Mouse (Mus musculus): ENCODE results near the gene Pcbp3. TPM values are rescaled to one million over a fixed set of nuclear protein-coding genes. Genes with fewer than 3 reads are reported as not detected.
A peak's percentile ranks its signal among the peaks of the same experiment; 100 is the strongest.

Gene Pcbp3
- polyA plus RNA-seq, 1 experiment from 2014 or later, result 39.3 TPM

- Histone ChIP-seq H3K9me3 (no peaks in the 10 kb centered on the region), H3K9ac (0 out of 2 replicates have a peak overlapping the region, but pooled peaks have one; percentile 8), H3K4me3 (replicated peaks) (no peak overlapping the region; the same call in 1 of the 2 replicates), H3K27ac (peak overlapping the region; percentile 94), H3K4me2 (peak overlapping the region; percentile 43), H3K27me3 (replicated peaks) (no peaks in the 10 kb centered on the region), H3K4me1 (peaks cover 28% of the 10 kb centered on the region), H3K36me3 (no peaks in the 10 kb centered on the region)
- WGBS, result 14% methylated on average over 3 of the region's 3 CpGs
- ATAC-seq (ENCODE audit: insufficient read depth, low FRiP score, low read depth), result 0 out of 2 replicates have a peak, but pooled peaks have one; percentile 1
Measured at GRCm38 (mm10) chr10:76733677-76734068, 228.0 kb downstream of the Pcbp3 start.

DNA sequence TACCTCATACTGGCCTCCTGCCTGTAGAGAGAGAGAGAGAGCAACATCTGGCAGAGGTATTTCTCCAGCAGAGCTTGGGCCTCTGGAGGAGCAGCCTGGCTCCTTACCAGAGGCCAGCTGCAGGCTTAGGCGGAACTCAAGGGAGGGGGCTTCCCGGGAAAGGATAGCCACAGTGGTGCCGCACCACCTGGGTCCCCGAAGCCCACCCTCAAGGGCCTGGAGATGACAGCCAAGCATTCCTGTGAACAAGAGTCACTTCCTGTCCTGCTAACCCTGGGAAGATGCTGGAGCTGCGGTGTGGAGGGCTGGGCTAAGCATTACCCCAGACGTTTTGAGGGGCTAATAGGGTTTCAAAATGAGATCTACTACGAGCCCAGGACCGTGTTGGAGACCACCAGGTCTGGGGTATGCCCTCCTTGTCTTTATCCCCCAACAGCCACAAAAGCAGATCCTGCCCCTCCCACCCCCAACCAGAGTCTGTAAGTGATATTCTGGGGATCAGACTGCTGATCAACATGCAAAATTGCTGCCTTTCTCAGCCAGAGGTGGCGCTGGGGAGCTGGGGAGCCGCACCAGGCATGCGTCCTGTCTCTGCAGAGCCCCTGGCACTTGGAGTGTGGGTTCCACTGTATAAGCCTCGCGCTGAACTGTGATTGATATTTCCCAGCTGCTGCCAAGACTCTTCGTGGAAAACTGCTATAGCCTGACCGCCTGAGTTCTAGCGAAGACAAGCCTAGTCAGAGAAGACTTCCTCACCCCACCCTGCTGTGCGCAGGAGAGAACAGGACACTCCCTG, 228.6 kb downstream of the Pcbp3 start:
- Histone ChIP-seq H3K27ac (peak overlapping the region; percentile 94), H3K4me3 (replicated peaks) (peak overlapping the region; percentile 6; the same call in 1 of the 2 replicates), H3K9ac (0 out of 2 replicates have a peak overlapping the region, but pooled peaks have one; percentile 8), H3K4me2 (peak overlapping the region; percentile 43), H3K36me3 (no peaks in the 10 kb centered on the region), H3K27me3 (replicated peaks) (no peaks in the 10 kb centered on the region), H3K4me1 (peaks cover 28% of the 10 kb centered on the region), H3K9me3 (no peaks in the 10 kb centered on the region)
- WGBS, result 9% methylated on average over 17 of the region's 17 CpGs
- peak; percentile 83 for ATAC-seq (ENCODE audit: insufficient read depth, low FRiP score, low read depth)

DNA sequence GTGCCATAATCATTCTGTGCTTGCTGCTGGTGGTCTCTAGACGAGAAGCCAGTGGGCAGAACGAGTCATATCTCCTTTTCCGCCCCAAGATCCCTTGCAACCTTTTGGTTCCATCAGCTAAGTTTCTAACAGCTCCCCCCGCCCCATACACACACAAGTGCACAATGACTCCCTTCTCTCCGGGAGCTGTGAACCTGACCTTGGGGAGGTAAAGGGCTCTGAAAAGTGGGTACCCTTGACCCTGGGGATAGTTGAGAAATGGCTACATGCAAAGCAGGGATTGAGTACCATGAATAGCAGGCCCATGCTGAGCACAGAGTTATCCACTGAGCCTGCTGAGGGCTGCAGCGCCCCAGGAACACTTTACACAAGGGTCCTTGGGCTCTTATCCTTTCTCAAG, 229.3 kb downstream of the Pcbp3 start:
- no peaks in the 10 kb centered on the region for H3K9me3 ChIP-seq
- H3K36me3 ChIP-seq, result no peaks in the 10 kb centered on the region
- 57% methylated on average over 6 of the region's 6 CpGs for WGBS
- no peaks in the 10 kb centered on the region for H3K27me3 ChIP-seq (replicated peaks)
- H3K27ac ChIP-seq, result peak overlapping the region; percentile 94
- H3K4me2 ChIP-seq, result peak overlapping the region; percentile 43
- no peak for ATAC-seq (ENCODE audit: insufficient read depth, low FRiP score, low read depth)
- peaks cover 28% of the 10 kb centered on the region for H3K4me1 ChIP-seq
- no peak overlapping the region for H3K9ac ChIP-seq
- no peak overlapping the region for H3K4me3 ChIP-seq (replicated peaks)

GRCm38 (mm10) chr10:76731621-76732239, 230.0 kb downstream of the Pcbp3 start:
- H3K4me2 ChIP-seq, result no peak overlapping the region

DNA sequence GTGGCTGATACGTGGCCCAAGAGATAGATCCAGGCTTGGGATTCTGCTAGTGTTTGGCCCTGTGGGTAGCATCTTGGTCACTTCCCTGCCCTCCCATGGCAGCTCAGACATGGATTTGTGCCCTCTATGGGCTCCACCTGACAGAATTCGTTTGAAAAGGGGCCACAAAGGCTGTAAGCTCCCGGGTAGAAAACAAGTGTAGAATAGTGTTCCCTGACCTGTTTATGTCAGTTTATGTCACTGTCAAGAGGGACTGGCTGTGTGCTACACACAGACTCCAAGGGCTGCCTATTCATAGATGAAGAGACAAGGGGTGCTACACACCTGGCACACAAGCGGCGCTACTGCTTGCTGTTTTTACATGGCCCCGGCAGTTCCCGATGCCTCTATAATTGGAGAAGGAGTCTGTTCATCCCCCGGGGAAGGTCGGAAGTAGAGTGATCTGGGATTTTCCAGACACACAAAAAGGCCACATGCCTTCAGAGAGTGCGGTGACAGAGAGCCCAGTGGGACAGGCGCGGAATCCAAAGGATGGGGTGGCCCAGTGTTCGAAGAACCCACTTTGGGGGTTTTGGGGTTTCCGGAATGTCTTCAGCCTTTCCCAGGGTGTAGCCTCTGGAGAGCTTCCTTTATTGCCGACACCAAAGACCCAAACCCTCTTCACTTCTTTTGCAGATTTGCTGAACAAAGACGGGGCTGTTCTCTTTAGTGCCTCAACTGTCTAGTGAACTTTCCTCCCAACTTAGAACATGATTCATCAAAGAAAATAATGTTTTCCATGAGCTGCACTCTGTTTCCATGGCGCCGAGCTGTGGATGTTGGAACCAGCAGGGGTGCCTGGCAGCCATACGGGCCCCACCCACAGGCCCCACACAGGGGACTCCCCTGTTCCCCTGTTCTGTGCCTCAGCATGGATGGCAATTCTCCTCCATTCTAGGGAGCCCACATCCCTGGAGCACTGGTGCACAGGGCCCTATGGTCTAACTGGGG, 231.8 kb downstream of the Pcbp3 start:
- Histone ChIP-seq H3K36me3 (no peaks in the 10 kb centered on the region), H3K4me2 (no peak overlapping the region), H3K9me3 (no peaks in the 10 kb centered on the region), H3K9ac (no peak overlapping the region), H3K4me1 (peaks cover 28% of the 10 kb centered on the region), H3K27me3 (replicated peaks) (no peaks in the 10 kb centered on the region), H3K4me3 (replicated peaks) (no peak overlapping the region), H3K27ac (peak overlapping the region; percentile 1; the same call in 1 of the 2 replicates)
- 76% methylated on average over 19 of the region's 19 CpGs for WGBS
- ATAC-seq (ENCODE audit: insufficient read depth, low FRiP score, low read depth), result no peak

More at GRCm38 (mm10) chr10:76731621-76732239, 230.0 kb downstream of the Pcbp3 start:
- WGBS, result 53% methylated on average over 20 of the region's 20 CpGs
- H3K4me1 ChIP-seq, result peaks cover 28% of the 10 kb centered on the region
- peak overlapping the region; percentile 94 for H3K27ac ChIP-seq
- H3K36me3 ChIP-seq, result no peaks in the 10 kb centered on the region
- no peak overlapping the region for H3K4me3 ChIP-seq (replicated peaks)
- no peaks in the 10 kb centered on the region for H3K27me3 ChIP-seq (replicated peaks)
- ATAC-seq (ENCODE audit: insufficient read depth, low FRiP score, low read depth), result no peak
- H3K9ac ChIP-seq, result no peak overlapping the region
- no peaks in the 10 kb centered on the region for H3K9me3 ChIP-seq

DNA sequence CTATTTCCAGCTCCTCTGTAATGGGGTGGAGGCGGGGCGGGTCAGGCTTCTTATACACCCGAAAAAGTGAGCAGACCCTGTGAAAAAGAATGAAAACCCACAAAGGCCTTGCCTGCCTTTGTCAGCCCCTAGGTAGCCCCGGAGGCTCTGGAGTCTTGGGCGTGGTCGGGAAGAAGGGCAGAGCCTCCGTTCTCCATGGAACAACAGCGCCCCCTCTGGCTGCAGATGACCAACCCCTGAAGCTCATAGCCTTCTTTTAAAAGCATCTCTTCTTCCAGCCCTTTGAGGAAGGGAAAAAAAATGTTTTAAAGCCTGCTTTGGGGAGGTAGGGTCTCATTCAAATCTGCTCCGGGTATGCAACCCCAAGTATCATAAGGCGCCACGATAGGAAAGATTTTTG, 233.3 kb downstream of the Pcbp3 start:
- Histone ChIP-seq H3K27ac (no peak overlapping the region), H3K4me3 (replicated peaks) (no peak overlapping the region), H3K27me3 (replicated peaks) (no peaks in the 10 kb centered on the region), H3K36me3 (no peaks in the 10 kb centered on the region), H3K9ac (no peak overlapping the region), H3K9me3 (no peaks in the 10 kb centered on the region), H3K4me1 (peaks cover 19% of the 10 kb centered on the region), H3K4me2 (no peak overlapping the region)
- no peak for ATAC-seq (ENCODE audit: insufficient read depth, low FRiP score, low read depth)
- WGBS, result 17% methylated on average over 11 of the region's 11 CpGs

GRCm38 (mm10) chr10:76727301-76727700, 234.4 kb downstream of the Pcbp3 start:
- WGBS, result 85% methylated on average over 7 of the region's 7 CpGs
- no peak for ATAC-seq (ENCODE audit: insufficient read depth, low FRiP score, low read depth)

GRCm38 (mm10) chr10:76726866-76727265, 234.8 kb downstream of the Pcbp3 start:
- peak overlapping the region; percentile 71; the same call in 1 of the 2 replicates for H3K27ac ChIP-seq
- no peaks in the 10 kb centered on the region for H3K9me3 ChIP-seq
- no peak overlapping the region for H3K9ac ChIP-seq

More at GRCm38 (mm10) chr10:76727301-76727700, 234.4 kb downstream of the Pcbp3 start:
- H3K4me1 ChIP-seq, result peaks cover 15% of the 10 kb centered on the region
- H3K4me3 ChIP-seq (replicated peaks), result no peak overlapping the region
- no peak overlapping the region for H3K27ac ChIP-seq
- no peak overlapping the region for H3K9ac ChIP-seq
- H3K4me2 ChIP-seq, result no peak overlapping the region
- H3K9me3 ChIP-seq, result no peaks in the 10 kb centered on the region
- peaks cover 6% of the 10 kb centered on the region; the same call in 1 of the 2 replicates for H3K36me3 ChIP-seq
- no peaks in the 10 kb centered on the region for H3K27me3 ChIP-seq (replicated peaks)

DNA sequence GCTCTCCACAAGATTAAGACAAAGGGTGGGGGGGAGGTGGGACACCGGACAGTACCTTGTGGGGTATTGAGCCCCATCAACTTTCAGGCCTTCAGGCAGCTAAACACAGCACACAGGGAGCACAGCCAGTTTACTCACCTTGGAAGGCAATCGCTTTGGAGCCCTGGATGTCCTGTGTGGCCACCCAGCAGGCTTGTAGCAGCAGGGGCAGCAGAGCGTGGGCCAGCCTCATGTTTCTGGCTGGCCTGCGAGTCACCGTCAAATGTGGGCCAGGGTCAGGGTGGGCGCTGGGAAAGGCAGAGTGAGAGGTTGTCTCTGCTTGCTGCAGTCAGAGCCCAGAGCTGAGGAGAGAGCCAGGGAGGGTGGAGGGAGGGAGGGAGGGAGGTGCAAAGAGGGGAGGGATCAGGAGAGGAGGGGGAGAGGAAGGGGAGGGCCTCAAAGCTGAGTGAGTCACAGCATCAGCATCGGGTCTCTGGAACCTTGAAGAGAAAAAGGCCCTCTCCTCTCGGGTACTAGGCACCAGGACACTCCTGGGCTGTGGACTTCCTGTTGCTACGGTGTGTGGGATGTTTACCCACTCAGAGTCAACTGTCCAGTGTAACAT, 235.9 kb downstream of the Pcbp3 start, which contains the start of gene Col6a1:
Col6a1 (minus strand) TSS at position 487 of the 604 bp plus-strand sequence.
- H3K4me2 ChIP-seq, result peak within 1 kb of the TSS; percentile 64
- H3K27ac ChIP-seq, result peak within 1 kb of the TSS; percentile 77
- no peaks in the 10 kb centered on the region for H3K27me3 ChIP-seq (replicated peaks)
- 17% methylated on average over 9 of the region's 9 CpGs for WGBS
- H3K9ac ChIP-seq, result peak within 1 kb of the TSS; percentile 27; the same call in 1 of the 2 replicates
- peaks cover 10% of the 10 kb centered on the region for H3K4me1 ChIP-seq
- no peaks in the 10 kb centered on the region for H3K9me3 ChIP-seq
- ATAC-seq (ENCODE audit: insufficient read depth, low FRiP score, low read depth), result peak; percentile 62; the same call in 1 of the 2 replicates
- H3K36me3 ChIP-seq, result peaks cover 11% of the 10 kb centered on the region; the same call in 1 of the 2 replicates
- peak within 1 kb of the TSS; percentile 45 for H3K4me3 ChIP-seq (replicated peaks)

More at GRCm38 (mm10) chr10:76726866-76727265, 234.8 kb downstream of the Pcbp3 start:
- Histone ChIP-seq H3K27me3 (replicated peaks) (no peaks in the 10 kb centered on the region), H3K4me2 (no peak overlapping the region), H3K36me3 (peaks cover 7% of the 10 kb centered on the region; the same call in 1 of the 2 replicates), H3K4me1 (peaks cover 11% of the 10 kb centered on the region), H3K4me3 (replicated peaks) (no peak overlapping the region)
- 89% methylated on average over 4 of the region's 4 CpGs for WGBS
- ATAC-seq (ENCODE audit: insufficient read depth, low FRiP score, low read depth), result no peak

GRCm38 (mm10) chr10:76725097-76725496, 236.6 kb downstream of the Pcbp3 start:
- H3K4me2 ChIP-seq, result peak overlapping the region; percentile 64
- no peaks in the 10 kb centered on the region for H3K27me3 ChIP-seq (replicated peaks)
- H3K36me3 ChIP-seq, result peaks cover 11% of the 10 kb centered on the region; the same call in 1 of the 2 replicates
- H3K9ac ChIP-seq, result peak overlapping the region; percentile 27; the same call in 1 of the 2 replicates
- 80% methylated on average over 2 of the region's 2 CpGs for WGBS
- H3K27ac ChIP-seq, result peak overlapping the region; percentile 77; the same call in 1 of the 2 replicates
- peaks cover 5% of the 10 kb centered on the region for H3K4me1 ChIP-seq
- ATAC-seq (ENCODE audit: insufficient read depth, low FRiP score, low read depth), result no peak
- H3K9me3 ChIP-seq, result no peaks in the 10 kb centered on the region
- H3K4me3 ChIP-seq (replicated peaks), result peak overlapping the region; percentile 45
